Mouse (Mus musculus) kidney, adult 8-10 months (tissue): ENCODE results near the gene Brap.
A peak's percentile ranks its signal among the peaks of the same experiment; 100 is the strongest.
"Not testable (repeated sequence)": the region's sequence is repeated elsewhere in the genome, so short reads cannot be mapped to it uniquely, and the experiment has no call there.

Source experiments
- DNase-seq, 2 experiments: peaks; one replicate each; pipeline ENCODE4 v3.0.0; 2022

Brap gene

GRCm38 (mm10) chr5:121660059-121660896 is at the start of gene Brap, which contains the start of gene Acad10:
Gene Brap, plus strand, starts transcription at chr5:121660563.
Gene Acad10, minus strand, starts transcription at chr5:121660514.
- DNase-seq: peak; percentile 94

- no peak for DNase-seq
Observed at GRCm38 (mm10) chr5:121612036-121612435, 48.3 kb upstream of the Brap start.

- DNase-seq: not testable (repeated sequence)
Observed at GRCm38 (mm10) chr5:121614921-121615320, 45.4 kb upstream of the Brap start.

- DNase-seq: peak; percentile 80 to 85
Observed at GRCm38 (mm10) chr5:121618592-121619513, 41.5 kb upstream of the Brap start, which contains the start of gene Acad12. Gene Acad12, minus strand, starts transcription at chr5:121618938.

- no peak for DNase-seq
Observed at GRCm38 (mm10) chr5:121621102-121621501, 39.3 kb upstream of the Brap start.

- no peak for DNase-seq
Observed at GRCm38 (mm10) chr5:121623241-121623640, 37.1 kb upstream of the Brap start.

- peak; percentile 46 to 83 for DNase-seq
Observed at GRCm38 (mm10) chr5:121627871-121628270, 32.5 kb upstream of the Brap start.

- peak in 1 of 2 experiments; percentile 26 for DNase-seq
Observed at GRCm38 (mm10) chr5:121631106-121631647, 29.2 kb upstream of the Brap start.

GRCm38 (mm10) chr5:121632804-121633203 is 27.6 kb upstream of the Brap start:
- DNase-seq: no peak

- no peak for DNase-seq
Observed at GRCm38 (mm10) chr5:121634668-121635067, 25.7 kb upstream of the Brap start.

GRCm38 (mm10) chr5:121637296-121637695 is 23.1 kb upstream of the Brap start:
- no peak for DNase-seq

- DNase-seq: no peak
Observed at GRCm38 (mm10) chr5:121639601-121640000, 20.8 kb upstream of the Brap start.

- no peak for DNase-seq
Observed at GRCm38 (mm10) chr5:121649134-121649533, 11.2 kb upstream of the Brap start.

GRCm38 (mm10) chr5:121654526-121654925 is 5.8 kb upstream of the Brap start:
- peak in 1 of 2 experiments; percentile 29 for DNase-seq

GRCm38 (mm10) chr5:121656866-121657265 is 3.5 kb upstream of the Brap start:
- peak in 1 of 2 experiments; percentile 50 for DNase-seq

GRCm38 (mm10) chr5:121657656-121658055 is 2.7 kb upstream of the Brap start:
- peak in 1 of 2 experiments; percentile 34 for DNase-seq

- peak in 1 of 2 experiments; percentile 29 for DNase-seq
Observed at GRCm38 (mm10) chr5:121660897-121661254, 513 bp downstream of the Brap start.

GRCm38 (mm10) chr5:121661494-121661893 is 1.1 kb downstream of the Brap start:
- no peak for DNase-seq

- DNase-seq: no peak
Observed at GRCm38 (mm10) chr5:121663456-121663855, 3.1 kb downstream of the Brap start.

- DNase-seq: peak in 1 of 2 experiments; percentile 31
Observed at GRCm38 (mm10) chr5:121664078-121664477, 3.7 kb downstream of the Brap start.

- no peak for DNase-seq
Observed at GRCm38 (mm10) chr5:121664971-121665370, 4.6 kb downstream of the Brap start.

- peak; percentile 48 to 64 for DNase-seq
Observed at GRCm38 (mm10) chr5:121667067-121667466, 6.7 kb downstream of the Brap start.

GRCm38 (mm10) chr5:121668411-121668810 is 8.0 kb downstream of the Brap start:
- no peak for DNase-seq
